Mouse (Mus musculus) embryo, embryonic 9.5 days (tissue): Measurements from ENCODE around the gene Igf2bp3.

ENCODE experiments used
- DNase-seq: peaks from one replicate; pipeline ENCODE4 v3.0.0-alpha.2; 2017; ENCODE audit errors: extremely low spot score

Gene Igf2bp3

DNA sequence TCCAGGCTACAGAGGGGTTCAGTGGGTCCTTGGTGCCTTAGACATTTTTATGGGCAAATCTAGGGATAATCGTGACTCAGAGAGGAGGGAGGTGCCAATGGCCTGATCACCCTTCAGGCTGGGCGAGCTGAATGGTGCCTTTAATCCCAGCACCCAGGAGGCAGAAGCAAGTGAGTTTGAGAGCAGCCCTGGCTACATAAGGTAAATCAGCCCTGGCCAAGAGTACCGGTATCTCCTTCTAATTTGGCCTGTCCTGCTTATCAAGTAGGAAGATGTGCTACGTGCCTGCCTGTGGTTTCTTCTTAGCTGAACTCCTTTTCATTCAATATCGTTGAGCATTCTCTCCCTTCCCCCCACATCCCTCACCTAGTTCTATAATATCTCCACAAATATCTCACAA lies 78.0 kb downstream of the Igf2bp3 start:
- DNase-seq, result no peak

DNA sequence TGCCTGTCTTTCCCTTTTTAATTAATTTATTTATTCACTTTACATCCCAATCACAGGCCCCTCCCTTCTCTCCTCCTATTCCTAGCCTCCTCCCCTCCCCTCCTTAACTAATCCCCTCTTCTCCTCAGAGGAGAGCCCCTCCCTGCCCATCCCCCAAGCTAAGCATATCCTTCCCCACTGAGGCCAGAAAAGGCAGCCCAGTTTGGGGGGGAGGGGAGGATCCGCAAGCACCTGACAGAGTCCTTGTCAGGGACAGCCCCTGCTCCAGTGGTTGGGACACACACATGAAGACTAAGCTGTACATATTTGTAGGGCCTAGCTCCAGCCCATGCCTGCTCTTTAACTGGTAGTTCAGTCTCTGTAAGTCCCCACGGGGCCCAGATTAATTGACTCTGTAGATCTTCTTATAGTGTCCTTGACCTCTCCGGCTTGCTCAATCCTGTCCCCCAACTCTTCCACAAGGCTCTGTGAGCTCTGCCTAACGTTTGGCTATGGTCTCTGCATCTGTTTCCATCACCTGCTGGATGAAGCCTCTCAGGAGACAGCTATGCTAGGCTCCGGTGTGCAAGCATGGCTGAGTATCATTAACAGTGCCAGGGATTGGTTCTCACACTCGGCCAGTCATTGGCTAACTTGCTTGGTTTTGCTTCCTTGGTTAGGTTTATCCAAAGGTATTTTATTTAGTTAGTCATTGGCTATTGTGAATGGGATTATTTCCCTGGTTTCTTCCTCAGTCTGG lies 82.2 kb downstream of the Igf2bp3 start:
- no peak for DNase-seq

DNA sequence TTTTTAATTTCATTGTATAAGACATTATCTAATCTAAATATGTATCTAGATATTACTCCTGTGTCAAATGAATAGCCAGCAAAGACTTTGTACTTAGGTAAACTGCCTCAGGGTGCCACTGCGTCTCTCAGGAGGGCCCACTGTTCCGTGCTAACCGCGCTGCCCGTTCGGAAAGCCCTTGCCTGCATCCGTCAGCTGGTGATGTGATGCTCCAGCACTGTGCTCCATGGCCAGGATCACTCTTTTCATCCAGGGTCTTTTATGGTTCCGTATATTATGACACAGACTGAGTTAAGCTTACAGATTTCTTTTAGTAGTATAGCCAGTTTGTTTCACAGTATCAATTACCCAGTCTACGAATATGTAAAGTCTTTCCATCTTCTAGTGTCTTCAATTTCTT lies 82.9 kb downstream of the Igf2bp3 start:
- DNase-seq, result no peak

DNA sequence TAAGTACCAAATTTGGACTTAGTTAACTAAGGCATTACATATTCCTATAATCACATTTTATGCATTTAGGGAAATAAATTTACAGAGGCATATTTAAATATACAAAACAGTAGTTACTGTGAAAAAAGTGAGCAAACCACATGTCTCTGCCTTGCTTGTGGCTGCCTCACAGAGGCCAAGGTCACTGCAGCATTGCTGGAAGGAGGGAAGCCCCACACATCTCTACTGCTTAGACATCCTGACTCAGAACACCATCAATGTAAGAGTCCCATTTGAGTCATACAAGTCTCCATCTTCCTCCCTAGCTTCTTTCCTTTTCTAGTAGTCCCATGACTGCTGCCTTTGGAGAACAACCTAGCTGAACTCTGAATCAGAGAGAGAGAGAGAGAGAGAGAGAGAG lies 84.4 kb downstream of the Igf2bp3 start:
- no peak for DNase-seq

GRCm38 (mm10) chr6:49120370-49120769 lies 94.4 kb downstream of the Igf2bp3 start:
- no peak for DNase-seq

GRCm38 (mm10) chr6:49119462-49120135 lies 95.2 kb downstream of the Igf2bp3 start:
- DNase-seq, result no peak

- DNase-seq, result no peak
These were observed 96.3 kb downstream of the Igf2bp3 start for GRCm38 (mm10) chr6:49118446-49118845.

- DNase-seq, result no peak
These were observed 98.5 kb downstream of the Igf2bp3 start for GRCm38 (mm10) chr6:49116241-49116640.

GRCm38 (mm10) chr6:49115550-49115949 lies 99.2 kb downstream of the Igf2bp3 start:
- no peak for DNase-seq

- DNase-seq, result no peak
These were observed 100.3 kb downstream of the Igf2bp3 start for GRCm38 (mm10) chr6:49114457-49114856.

DNA sequence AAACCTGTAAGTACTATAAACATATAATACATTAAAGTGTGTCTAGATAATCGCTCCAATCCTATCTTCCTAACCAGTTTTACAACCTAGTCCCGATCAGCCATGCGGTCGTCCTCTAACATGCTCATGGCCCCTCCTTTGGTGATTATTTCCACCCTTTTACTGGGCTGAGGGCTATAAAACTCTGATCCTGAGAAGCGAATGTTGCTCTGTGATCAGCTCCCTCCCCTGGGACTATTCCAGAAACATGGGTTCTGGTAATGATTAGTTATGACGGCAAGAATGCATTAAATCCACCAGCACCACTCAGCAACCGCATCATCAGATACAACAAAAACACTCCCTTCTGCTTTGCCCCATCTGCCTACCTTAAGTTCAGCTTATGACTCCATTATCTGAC lies 100.9 kb downstream of the Igf2bp3 start:
- DNase-seq, result no peak

DNA sequence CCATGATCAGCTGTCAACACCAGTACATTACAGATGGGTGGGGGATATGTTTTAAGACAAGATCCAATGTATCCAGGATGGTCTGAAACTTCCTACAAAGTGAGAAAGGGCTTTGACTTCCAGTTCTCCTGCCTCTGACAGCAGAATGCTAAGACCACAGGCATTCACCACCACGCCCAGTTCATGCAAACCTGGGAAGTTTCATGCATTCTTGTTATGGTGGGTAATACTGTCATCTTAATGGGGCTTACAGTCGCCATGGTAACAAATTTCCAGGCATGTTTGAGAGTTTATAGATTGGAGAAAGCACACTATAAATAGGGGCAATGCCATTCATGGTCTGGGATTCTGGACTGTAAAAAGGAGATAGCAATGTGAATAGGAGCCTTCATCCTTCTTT lies 105.6 kb downstream of the Igf2bp3 start:
- DNase-seq, result no peak

- DNase-seq, result no peak
These were observed 107.8 kb downstream of the Igf2bp3 start for GRCm38 (mm10) chr6:49106746-49107500.

- no peak for DNase-seq
These were observed 115.7 kb downstream of the Igf2bp3 start for GRCm38 (mm10) chr6:49099086-49099485.

DNA sequence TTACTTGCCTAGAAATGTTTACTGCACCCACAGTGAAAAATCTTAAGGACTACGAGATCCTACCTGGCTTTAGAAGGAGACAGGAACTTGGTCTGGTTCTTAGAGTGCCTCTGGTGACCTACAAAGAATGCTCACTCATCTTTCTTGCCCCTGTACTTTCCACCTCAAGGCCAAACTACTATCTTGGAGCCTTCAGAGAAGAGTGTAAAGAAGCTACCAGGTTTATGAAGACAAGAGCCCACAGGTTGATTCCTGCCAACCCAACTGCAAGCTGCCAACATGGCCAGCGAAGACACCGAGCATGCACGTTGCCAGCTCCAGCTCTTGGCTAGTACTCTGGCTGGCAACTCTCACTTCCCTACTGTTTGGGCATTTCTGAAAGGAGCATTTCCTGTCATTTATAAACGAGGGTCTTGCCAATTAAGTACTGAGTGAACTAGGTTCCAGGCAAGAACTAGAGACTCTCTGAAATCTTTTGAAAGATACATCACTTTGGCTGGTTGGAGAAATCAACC lies 117.1 kb downstream of the Igf2bp3 start:
- no peak for DNase-seq

GRCm38 (mm10) chr6:49096933-49097461 lies 117.8 kb downstream of the Igf2bp3 start:
- no peak for DNase-seq

- DNase-seq, result no peak
These were observed 118.3 kb downstream of the Igf2bp3 start for GRCm38 (mm10) chr6:49096421-49096820.

- no peak for DNase-seq
These were observed 119.8 kb downstream of the Igf2bp3 start for GRCm38 (mm10) chr6:49094968-49095367.

DNA sequence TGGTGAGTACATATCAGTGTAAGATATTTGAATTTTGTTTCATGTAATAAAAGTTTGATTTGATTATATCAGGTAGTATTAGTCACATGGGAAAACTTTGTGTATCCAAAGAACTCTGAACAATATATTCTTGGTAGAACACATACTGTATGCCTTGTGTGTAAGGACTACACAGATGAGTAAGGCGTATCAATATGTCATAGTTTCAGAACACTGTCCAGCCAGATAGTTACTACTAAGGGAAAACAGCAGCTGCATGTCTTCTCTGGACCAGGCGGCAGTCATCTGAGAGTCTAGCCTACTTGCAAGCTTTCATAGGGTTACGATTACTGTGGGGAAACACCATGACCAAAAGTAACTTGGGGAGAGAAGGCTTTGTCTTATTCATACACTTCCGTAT lies 131.7 kb downstream of the Igf2bp3 start:
- no peak for DNase-seq

DNA sequence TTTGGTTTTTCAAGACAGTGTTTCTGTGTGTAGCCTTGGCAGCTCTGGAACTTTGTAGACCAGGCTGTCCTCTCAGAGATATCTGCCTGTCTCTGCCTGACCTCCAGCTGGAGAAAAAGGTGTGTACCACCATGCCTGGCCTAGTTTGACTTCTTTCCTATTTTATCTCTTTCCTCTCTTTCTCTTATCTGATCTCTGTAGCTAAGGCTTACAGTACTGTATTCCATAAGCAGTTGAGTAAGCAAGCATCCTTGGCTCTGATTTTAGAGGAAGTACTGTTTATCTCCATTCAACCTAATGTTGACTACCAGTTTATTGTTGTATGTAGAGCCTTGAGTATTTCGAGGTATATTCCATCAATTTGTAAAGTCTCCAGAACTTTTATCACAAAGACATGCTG lies 135.4 kb downstream of the Igf2bp3 start:
- no peak for DNase-seq

- no peak for DNase-seq
These were observed 136.9 kb downstream of the Igf2bp3 start for GRCm38 (mm10) chr6:49077894-49078293.

GRCm38 (mm10) chr6:49074117-49074490 lies 140.7 kb downstream of the Igf2bp3 start:
- DNase-seq, result no peak
